Mouse (Mus musculus) limb, embryonic 12.5 days (tissue): Measurements from ENCODE around the gene Atp5s. TPM values are rescaled to one million over a fixed set of nuclear protein-coding genes. Genes with fewer than 3 reads are reported as not detected.

Experiments
- ATAC-seq: fragments of 200-750 bp; cut with Nextera tagmentation; 2 replicates; pipeline ENCODE4 v1.8.0; 2017; ENCODE audit warnings: low read depth, moderate TSS enrichment; ENCODE audit not compliant: insufficient number of reproducible peaks, insufficient read depth, low FRiP score, low TSS enrichment
- H3K27ac ChIP-seq: fragments of 300-500 bp; sonication (generic); 2 replicates; pipeline ENCODE4 v1.5.1; 2016; ENCODE audit warnings: mild to moderate bottlenecking, moderate library complexity
- H3K27me3 ChIP-seq: fragments of 300-500 bp; sonication (generic); 2 replicates; pipeline ENCODE4 v1.6.1; 2016; ENCODE audit warnings: mild to moderate bottlenecking, moderate library complexity
- H3K36me3 ChIP-seq: fragments of 300-500 bp; sonication (generic); 2 replicates; pipeline ENCODE4 v1.6.1; 2016; ENCODE audit warnings: mild to moderate bottlenecking, moderate library complexity
- H3K4me1 ChIP-seq: fragments of 300-500 bp; sonication (generic); replicated peaks from 2 replicates; pipeline ENCODE4 v1.6.1; 2016
- H3K4me2 ChIP-seq: fragments of 300-500 bp; sonication (generic); 2 replicates; pipeline ENCODE4 v1.6.1; 2016; ENCODE audit warnings: mild to moderate bottlenecking, moderate library complexity
- H3K4me3 ChIP-seq: fragments of 300-500 bp; sonication (generic); replicated peaks from 2 replicates; pipeline ENCODE4 v1.5.1; 2016; ENCODE audit warnings: mild to moderate bottlenecking
- H3K9ac ChIP-seq: fragments of 300-500 bp; sonication (generic); replicated peaks from 2 replicates; pipeline ENCODE4 v1.6.1; 2016; ENCODE audit warnings: mild to moderate bottlenecking, moderate library complexity
- H3K9me3 ChIP-seq: fragments of 300-500 bp; sonication (generic); 2 replicates; pipeline ENCODE4 v1.6.1; 2016; ENCODE audit warnings: mild to moderate bottlenecking, moderate library complexity
- WGBS: fragments of 180-500 bp; shearing (Covaris S2); methylation state at CpG from one replicate; pipeline ENCODE4 v1.1.7; 2016; 5-methylcytosine and 5-hydroxymethylcytosine counted together
- polyA plus RNA-seq: library from polyadenylated mRNA; unstranded; fragments of >200 nt; fragmentation: Nextera tagmentation; extraction: Ambion mirVana; gene quantifications from 2 replicates; pipeline ENCODE4 v1.2.1, GENCODE M21; 2016

Gene Atp5s
- polyA plus RNA-seq, 1 experiment from 2014 or later = 33.4 TPM

GRCm38 (mm10) chr12:69760743-69761406, 36.1 kb downstream of the Atp5s start:
- Histone ChIP-seq H3K4me1 (peaks cover 31% of the 10 kb centered on the region), H3K27me3 (no peaks in the 10 kb centered on the region), H3K4me3 (no peak overlapping the region), H3K4me2 (no peak overlapping the region), H3K36me3 (no peaks in the 10 kb centered on the region), H3K9me3 (no peaks in the 10 kb centered on the region), H3K27ac (no peak overlapping the region), H3K9ac (no peak overlapping the region)
- 82% methylated on average over 20 of the region's 20 CpGs for WGBS
- no peak for ATAC-seq

GRCm38 (mm10) chr12:69761603-69762002, 36.9 kb downstream of the Atp5s start:
- H3K9me3 ChIP-seq = no peaks in the 10 kb centered on the region
- WGBS = 69% methylated on average over 2 of the region's 2 CpGs
- no peak overlapping the region for H3K9ac ChIP-seq
- ATAC-seq = no peak
- no peaks in the 10 kb centered on the region for H3K36me3 ChIP-seq
- peaks cover 31% of the 10 kb centered on the region for H3K4me1 ChIP-seq
- no peak overlapping the region for H3K27ac ChIP-seq
- H3K4me3 ChIP-seq = no peak overlapping the region
- H3K4me2 ChIP-seq = no peak overlapping the region
- no peaks in the 10 kb centered on the region; the same call in 1 of the 2 replicates for H3K27me3 ChIP-seq

DNA sequence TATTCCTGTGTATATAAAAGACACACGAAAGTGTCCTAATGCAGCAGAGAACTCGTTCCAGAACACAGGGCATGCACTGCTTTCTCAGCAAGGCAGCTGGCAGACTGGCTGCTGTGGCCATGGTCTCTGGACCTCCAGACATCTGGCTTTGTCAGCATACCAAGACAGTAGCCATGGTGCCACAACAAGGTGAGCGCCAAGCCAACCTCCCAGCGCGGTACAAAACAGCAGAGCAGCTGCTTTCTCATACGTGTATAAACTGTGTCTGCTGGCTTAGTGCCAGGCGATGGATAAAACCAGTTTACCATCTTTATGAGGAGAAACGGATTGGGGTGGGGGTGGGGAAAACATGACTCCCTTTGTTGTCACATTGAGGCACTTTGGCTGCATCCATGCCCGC, 40.8 kb downstream of the Atp5s start:
- peaks cover 4% of the 10 kb centered on the region; the same call in 1 of the 2 replicates for H3K9me3 ChIP-seq
- no peaks in the 10 kb centered on the region for H3K36me3 ChIP-seq
- no peaks in the 10 kb centered on the region; the same call in 1 of the 2 replicates for H3K27me3 ChIP-seq
- peaks cover 10% of the 10 kb centered on the region for H3K4me1 ChIP-seq
- no peak overlapping the region for H3K4me2 ChIP-seq
- no peak overlapping the region for H3K9ac ChIP-seq
- no peak for ATAC-seq
- WGBS = 75% methylated on average over 9 of the region's 9 CpGs
- H3K27ac ChIP-seq = no peak overlapping the region
- H3K4me3 ChIP-seq = no peak overlapping the region

DNA sequence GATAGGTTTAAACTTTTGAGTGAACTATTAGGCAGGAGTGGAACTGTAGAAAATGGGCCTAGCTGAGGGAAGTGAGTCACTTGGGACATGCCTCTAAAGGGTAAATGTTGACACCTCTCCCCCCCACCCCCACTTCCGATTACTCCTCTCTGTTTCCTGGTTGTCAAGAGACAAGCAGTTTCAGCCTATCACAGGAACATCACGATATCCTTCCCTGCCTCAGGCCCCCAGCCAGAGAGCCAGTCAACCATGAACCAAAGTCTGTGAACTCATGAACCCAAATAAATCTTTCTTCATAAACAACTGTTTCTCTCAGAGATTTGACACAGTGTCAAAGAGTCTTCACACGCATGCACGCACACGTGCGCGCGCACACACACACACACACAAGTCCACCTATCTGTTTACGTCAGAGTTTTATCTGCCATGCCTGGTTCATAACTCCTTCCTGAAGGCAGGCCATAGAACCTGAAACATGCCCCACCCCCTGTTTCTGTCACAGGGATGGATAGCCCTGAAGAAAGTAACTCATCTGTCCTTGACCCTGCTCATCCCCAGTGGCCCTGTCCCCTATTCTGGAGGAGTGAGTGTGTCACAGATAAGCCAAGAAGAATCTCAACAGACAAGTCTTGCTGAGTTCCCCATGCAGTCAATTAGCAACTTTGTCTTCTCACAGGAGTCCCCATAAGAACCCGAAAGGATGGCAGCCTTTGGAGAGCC, 41.6 kb downstream of the Atp5s start:
- no peak overlapping the region for H3K9ac ChIP-seq
- no peak overlapping the region for H3K4me3 ChIP-seq
- H3K36me3 ChIP-seq = no peaks in the 10 kb centered on the region
- H3K4me1 ChIP-seq = peaks cover 10% of the 10 kb centered on the region
- H3K9me3 ChIP-seq = peaks cover 4% of the 10 kb centered on the region; the same call in 1 of the 2 replicates
- H3K27me3 ChIP-seq = no peaks in the 10 kb centered on the region; the same call in 1 of the 2 replicates
- no peak overlapping the region for H3K4me2 ChIP-seq
- H3K27ac ChIP-seq = no peak overlapping the region
- no peak for ATAC-seq
- WGBS = 88% methylated on average over 10 of the region's 10 CpGs

GRCm38 (mm10) chr12:69767476-69768258, 42.9 kb downstream of the Atp5s start:
- Histone ChIP-seq H3K27me3 (no peaks in the 10 kb centered on the region; the same call in 1 of the 2 replicates), H3K27ac (no peak overlapping the region), H3K4me2 (no peak overlapping the region), H3K36me3 (no peaks in the 10 kb centered on the region), H3K4me1 (peaks cover 10% of the 10 kb centered on the region), H3K9me3 (peaks cover 4% of the 10 kb centered on the region; the same call in 1 of the 2 replicates), H3K4me3 (no peak overlapping the region), H3K9ac (no peak overlapping the region)
- WGBS = 53% methylated on average over 9 of the region's 9 CpGs
- ATAC-seq = 0 out of 2 replicates have a peak, but pooled peaks have one; percentile 26

DNA sequence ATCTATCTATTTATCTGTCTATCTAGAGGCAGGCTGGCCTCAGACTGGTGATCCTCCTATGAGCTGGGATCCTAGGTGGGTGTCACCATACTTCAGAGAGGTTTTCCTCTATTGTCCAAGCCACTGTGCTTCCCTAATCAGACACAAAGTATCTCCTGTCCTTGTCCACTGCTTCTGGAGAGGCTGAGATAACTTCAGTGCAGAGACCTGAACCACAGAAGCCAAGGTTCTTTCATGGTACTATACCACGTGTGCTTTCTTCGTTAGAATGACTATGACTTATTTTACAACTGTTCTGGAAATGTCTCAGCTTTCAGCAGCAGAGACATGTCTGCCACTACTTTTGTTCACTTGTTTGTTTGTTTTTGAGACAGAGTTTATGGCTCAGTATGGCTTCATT, 44.1 kb downstream of the Atp5s start:
- 54% methylated on average over 2 of the region's 2 CpGs for WGBS
- no peak overlapping the region for H3K4me2 ChIP-seq
- H3K9ac ChIP-seq = no peak overlapping the region
- H3K36me3 ChIP-seq = no peaks in the 10 kb centered on the region
- H3K27ac ChIP-seq = no peak overlapping the region
- ATAC-seq = no peak
- peaks cover 4% of the 10 kb centered on the region; the same call in 1 of the 2 replicates for H3K9me3 ChIP-seq
- no peak overlapping the region for H3K4me3 ChIP-seq
- H3K4me1 ChIP-seq = peaks cover 10% of the 10 kb centered on the region
- no peaks in the 10 kb centered on the region; the same call in 1 of the 2 replicates for H3K27me3 ChIP-seq

DNA sequence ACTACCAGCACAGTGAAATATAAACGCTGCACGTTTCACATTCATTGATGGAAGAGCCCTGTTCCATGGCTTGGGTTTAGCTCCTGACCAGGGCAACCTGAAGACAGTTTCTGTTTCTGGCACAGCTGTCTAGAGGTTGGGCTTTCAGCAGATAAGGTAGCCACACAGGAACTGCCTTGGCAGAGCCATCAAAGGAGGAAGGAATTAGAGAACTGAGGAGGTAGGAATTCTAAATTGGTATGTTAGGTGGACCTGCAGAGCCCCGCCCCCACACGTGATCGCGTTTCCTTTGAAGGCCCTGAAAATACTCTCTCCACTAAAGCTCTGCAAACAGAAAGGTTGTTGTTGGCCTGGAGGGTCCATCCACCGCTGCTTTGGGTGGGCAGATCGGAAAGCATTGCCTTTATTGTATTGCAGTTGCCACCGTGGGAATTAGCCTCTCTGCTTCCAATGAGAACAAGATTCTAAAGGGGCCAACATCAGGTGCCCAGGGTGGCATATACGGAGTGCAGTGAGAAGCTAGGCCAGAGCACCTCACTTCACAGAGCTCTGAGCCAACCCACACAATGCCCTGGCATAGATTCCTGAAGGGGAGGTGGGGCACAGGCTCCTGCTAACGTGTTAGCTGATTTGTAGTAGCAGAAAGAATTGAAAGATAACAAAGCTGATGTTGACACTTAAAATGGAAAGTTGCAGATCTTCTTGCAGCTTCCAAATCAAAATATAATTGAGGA, 52.0 kb downstream of the Atp5s start:
- no peaks in the 10 kb centered on the region for H3K9me3 ChIP-seq
- 64% methylated on average over 11 of the region's 11 CpGs for WGBS
- peaks cover 7% of the 10 kb centered on the region; the same call in 1 of the 2 replicates for H3K4me1 ChIP-seq
- no peak overlapping the region for H3K4me3 ChIP-seq
- H3K27ac ChIP-seq = no peak overlapping the region
- no peak overlapping the region for H3K9ac ChIP-seq
- H3K36me3 ChIP-seq = no peaks in the 10 kb centered on the region
- no peak overlapping the region for H3K4me2 ChIP-seq
- H3K27me3 ChIP-seq = no peaks in the 10 kb centered on the region
- ATAC-seq = no peak

- Histone ChIP-seq H3K4me2 (no peak overlapping the region), H3K27ac (no peak overlapping the region), H3K27me3 (no peaks in the 10 kb centered on the region), H3K9ac (no peak overlapping the region), H3K4me3 (no peak overlapping the region), H3K4me1 (peaks cover 7% of the 10 kb centered on the region; the same call in 1 of the 2 replicates), H3K36me3 (no peaks in the 10 kb centered on the region), H3K9me3 (no peaks in the 10 kb centered on the region)
- no peak for ATAC-seq
- 88% methylated on average over 6 of the region's 6 CpGs for WGBS
Observed at GRCm38 (mm10) chr12:69777341-69777730, 52.6 kb downstream of the Atp5s start.

DNA sequence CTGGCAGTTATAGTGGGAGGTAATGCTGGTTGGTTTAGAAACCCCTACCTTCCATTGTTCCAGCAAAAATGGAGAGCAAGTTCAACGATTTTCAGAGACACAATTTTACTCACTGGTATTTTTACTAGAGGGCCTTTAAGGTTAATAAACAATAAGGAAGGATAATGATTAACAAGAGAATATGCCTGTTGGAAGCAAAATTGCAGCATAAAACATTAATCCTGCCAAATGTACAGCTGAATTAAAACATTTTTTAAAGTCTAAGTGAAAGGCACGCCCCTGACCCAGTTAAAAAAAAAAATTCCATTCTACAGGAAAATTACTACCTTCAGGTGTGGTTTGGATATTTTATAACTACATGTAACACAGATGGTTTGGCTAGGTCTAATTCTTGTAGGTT, 53.2 kb downstream of the Atp5s start:
- WGBS = 80% methylated on average over 2 of the region's 2 CpGs
- ATAC-seq = no peak
- H3K9ac ChIP-seq = no peak overlapping the region

GRCm38 (mm10) chr12:69781480-69781879, 56.7 kb downstream of the Atp5s start:
- H3K9ac ChIP-seq = no peak overlapping the region
- ATAC-seq = no peak
- H3K9me3 ChIP-seq = no peaks in the 10 kb centered on the region
- no peak overlapping the region for H3K4me3 ChIP-seq
- H3K36me3 ChIP-seq = no peaks in the 10 kb centered on the region
- 78% methylated on average over 8 of the region's 8 CpGs for WGBS
- H3K4me2 ChIP-seq = no peak overlapping the region
- H3K4me1 ChIP-seq = peaks cover 6% of the 10 kb centered on the region; the same call in 1 of the 2 replicates
- no peak overlapping the region for H3K27ac ChIP-seq
- H3K27me3 ChIP-seq = no peaks in the 10 kb centered on the region

More for the DNA sequence above, 53.2 kb downstream of the Atp5s start:
- H3K4me1 ChIP-seq = peaks cover 7% of the 10 kb centered on the region; the same call in 1 of the 2 replicates
- no peaks in the 10 kb centered on the region for H3K36me3 ChIP-seq
- no peak overlapping the region for H3K4me2 ChIP-seq
- no peaks in the 10 kb centered on the region for H3K9me3 ChIP-seq
- no peak overlapping the region for H3K27ac ChIP-seq
- no peak overlapping the region for H3K4me3 ChIP-seq
- H3K27me3 ChIP-seq = no peaks in the 10 kb centered on the region
